Mouse (Mus musculus) gastrocnemius, postnatal 10 days (tissue): ENCODE data around the gene Clcf1. TPM values are rescaled to one million over a fixed set of nuclear protein-coding genes. Genes with fewer than 3 reads are reported as not detected.

Source experiments
- DNase-seq: peaks from one replicate; pipeline ENCODE4 v3.0.0; 2021; ENCODE audit warnings: mixed read lengths
- total RNA-seq, 2 experiments: library from RNA; stranded (reverse); gene quantifications; 2 replicates each; pipeline ENCODE4 v1.2.3; 2021

Gene Clcf1
- total RNA-seq, 2 experiments from 2014 or later = 0.47 to 2.2 TPM

DNA sequence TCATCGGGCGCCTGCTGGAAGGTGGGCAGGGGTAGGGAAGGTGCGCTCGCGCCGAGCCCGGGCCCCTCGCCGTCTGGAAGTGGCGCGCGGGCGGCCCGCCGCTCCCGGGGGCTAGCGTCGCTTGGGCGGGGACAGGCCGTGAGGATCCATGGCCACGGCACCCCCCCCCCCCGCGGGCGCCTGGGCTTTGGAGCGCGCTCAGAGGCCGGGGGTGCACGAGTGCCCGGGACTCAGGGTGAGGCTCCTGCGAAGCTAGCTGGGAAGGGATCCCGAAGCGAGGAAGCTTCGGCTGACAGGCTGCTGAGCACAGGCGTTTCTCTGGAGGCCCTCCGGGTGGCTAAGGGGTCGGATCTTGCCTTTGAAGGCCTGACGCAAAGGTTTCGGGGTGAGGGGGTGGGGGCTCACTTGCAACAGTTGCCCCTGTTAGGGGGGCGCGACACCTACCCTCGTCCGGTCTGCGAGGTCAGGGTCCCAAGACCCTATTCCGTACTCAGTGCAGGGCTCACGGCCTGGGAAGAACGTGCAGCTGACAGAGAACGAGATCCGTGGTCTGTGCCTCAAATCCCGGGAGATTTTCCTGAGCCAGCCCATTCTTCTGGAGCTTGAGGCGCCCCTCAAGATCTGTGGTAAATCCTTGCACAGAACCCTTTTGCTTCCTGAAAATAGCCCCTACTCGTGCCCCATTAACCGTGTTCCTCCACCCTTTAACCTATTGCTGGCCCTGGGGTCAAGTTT lies 21.6 kb upstream of the Clcf1 start:
- DNase-seq = no peak

GRCm38 (mm10) chr19:4193129-4193528 lies 20.9 kb upstream of the Clcf1 start:
- DNase-seq = no peak

GRCm38 (mm10) chr19:4194021-4194724 lies 19.9 kb upstream of the Clcf1 start:
- DNase-seq = no peak

- no peak for DNase-seq
Observed at GRCm38 (mm10) chr19:4194776-4195650, 19.0 kb upstream of the Clcf1 start.

DNA sequence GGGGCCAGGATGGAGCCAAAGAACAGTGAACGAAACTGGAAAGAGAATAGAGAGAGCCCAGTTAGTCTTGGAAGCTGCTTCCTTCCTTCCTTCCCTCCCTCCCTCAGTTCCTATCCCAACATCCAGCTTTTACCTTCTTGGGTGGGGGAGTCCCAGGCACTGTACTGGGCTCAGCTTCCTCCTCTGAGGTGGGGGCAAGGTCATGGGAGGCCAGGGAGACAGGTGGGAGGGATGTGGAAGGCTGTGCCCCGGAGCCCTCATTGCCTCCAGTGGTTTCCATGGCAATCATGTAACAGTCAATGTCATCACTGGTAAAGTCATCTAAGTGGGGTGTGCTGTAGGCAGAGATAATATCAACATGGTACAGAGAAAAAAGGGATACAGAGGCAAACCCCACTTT lies 18.0 kb upstream of the Clcf1 start:
- DNase-seq = no peak

DNA sequence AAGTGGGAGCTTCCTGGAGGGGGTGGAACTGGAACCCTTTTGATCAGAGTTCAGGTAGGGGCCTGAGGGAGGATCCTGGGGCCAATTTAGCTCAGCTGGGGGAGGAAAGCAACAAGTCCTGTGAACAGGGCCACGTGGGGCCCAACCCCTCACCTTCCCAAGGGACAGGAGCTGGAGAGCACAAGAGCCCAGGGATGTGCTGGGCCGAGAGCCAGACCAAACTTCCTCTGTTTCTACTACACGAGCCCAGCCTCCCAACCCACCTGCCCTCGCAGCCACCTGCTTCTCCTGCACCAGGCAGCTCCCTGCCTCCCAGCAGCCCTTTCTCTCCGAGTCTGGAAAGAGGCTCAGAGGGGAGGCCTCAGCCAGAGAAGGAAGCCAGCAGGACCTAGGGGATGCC lies 17.5 kb upstream of the Clcf1 start:
- no peak for DNase-seq

- no peak for DNase-seq
Observed at GRCm38 (mm10) chr19:4197180-4197579, 16.9 kb upstream of the Clcf1 start.

- DNase-seq = peak; percentile 95
Observed at GRCm38 (mm10) chr19:4201291-4201909, 12.6 kb upstream of the Clcf1 start, which contains the start of gene Rad9a. Rad9a (minus strand) TSS chr19:4201662.

DNA sequence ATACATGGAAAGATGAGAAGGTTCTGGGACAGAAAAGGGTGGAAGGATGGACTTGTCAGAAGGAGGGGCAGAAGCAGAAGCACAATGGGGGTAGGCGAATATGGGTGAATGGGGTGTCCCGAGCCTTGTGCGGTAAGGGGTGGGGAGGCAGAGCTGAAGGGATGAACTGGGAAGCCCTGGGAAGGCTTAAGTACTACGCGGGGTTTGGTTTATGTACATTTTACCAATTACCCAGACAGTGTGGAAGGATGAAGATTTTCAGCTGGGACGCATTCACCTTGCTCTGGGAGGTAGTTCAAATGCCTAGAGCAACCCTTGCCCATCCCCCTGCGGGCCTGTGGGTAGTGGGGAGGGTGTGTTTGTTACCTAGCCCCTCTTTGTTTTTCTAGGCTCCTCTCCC lies 11.9 kb upstream of the Clcf1 start:
- DNase-seq = no peak

DNA sequence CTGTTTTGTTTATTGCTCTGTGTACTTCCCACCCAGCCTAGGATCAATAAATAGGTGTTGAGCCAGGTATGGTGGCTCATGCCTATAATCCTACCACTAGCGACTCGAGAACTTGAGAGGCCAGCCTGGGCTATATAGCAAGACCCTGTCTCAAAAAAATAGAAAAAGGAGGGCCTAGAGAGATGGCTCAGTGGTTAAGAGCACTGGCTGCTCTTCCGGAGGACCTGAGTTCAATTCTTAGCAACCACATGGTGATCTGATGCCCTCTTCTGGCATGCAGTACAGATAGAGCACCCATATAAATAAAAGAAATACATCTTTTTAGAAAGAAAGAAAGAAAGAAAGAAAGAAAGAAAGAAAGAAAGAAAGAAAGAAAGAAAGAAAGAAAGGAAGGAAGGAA lies 10.9 kb upstream of the Clcf1 start:
- no peak for DNase-seq

- no peak for DNase-seq
Observed at GRCm38 (mm10) chr19:4203604-4204326, 10.3 kb upstream of the Clcf1 start.

DNA sequence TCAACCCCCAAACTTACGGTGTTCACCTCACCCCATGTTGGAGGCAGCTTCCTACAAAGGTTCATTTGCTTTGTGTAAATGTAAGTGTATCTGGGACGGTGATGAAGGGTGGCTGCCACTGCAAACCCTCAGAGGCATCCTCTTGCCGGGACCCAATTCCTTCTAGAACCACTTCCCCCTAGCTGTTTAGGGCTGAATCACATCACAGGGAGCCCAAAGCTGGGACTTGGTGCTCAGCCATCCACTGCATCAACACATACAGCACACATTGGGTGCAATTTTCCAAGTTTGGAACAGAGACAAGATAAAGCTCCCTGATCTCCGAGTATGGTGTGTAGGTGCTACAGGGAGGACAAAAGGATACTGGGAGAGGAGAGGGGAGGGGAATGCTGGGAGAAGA lies 9.1 kb upstream of the Clcf1 start:
- DNase-seq = no peak

DNA sequence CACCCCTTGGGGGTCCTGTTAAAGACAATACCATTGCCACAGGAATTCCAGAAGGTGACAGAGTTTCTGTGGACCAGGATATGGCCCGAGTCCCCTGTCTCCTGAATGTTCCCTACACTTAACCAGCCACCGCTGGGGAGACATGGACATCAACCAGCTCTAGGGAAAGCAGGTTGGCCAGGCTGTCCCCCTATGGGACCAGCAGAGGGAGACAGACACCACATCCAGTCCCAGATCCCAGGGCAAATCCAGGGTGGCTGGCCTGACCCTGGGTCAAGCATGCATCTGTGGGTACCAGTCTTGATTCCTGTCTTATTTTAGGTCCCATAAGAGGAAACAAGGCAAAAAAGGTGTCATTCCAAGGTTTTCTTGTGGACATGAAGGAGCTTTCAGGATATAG lies 7.1 kb upstream of the Clcf1 start:
- peak; percentile 62 for DNase-seq

- no peak for DNase-seq
Observed at GRCm38 (mm10) chr19:4208563-4208962, 5.5 kb upstream of the Clcf1 start.

- no peak for DNase-seq
Observed at GRCm38 (mm10) chr19:4211891-4212588, 2.0 kb upstream of the Clcf1 start.

GRCm38 (mm10) chr19:4213524-4213974 lies 489 bp upstream of the Clcf1 start:
- no peak for DNase-seq

GRCm38 (mm10) chr19:4214771-4215450 lies 873 bp downstream of the Clcf1 start:
- peak; percentile 44 for DNase-seq

- no peak for DNase-seq
Observed at GRCm38 (mm10) chr19:4215451-4215840, 1.4 kb downstream of the Clcf1 start.

DNA sequence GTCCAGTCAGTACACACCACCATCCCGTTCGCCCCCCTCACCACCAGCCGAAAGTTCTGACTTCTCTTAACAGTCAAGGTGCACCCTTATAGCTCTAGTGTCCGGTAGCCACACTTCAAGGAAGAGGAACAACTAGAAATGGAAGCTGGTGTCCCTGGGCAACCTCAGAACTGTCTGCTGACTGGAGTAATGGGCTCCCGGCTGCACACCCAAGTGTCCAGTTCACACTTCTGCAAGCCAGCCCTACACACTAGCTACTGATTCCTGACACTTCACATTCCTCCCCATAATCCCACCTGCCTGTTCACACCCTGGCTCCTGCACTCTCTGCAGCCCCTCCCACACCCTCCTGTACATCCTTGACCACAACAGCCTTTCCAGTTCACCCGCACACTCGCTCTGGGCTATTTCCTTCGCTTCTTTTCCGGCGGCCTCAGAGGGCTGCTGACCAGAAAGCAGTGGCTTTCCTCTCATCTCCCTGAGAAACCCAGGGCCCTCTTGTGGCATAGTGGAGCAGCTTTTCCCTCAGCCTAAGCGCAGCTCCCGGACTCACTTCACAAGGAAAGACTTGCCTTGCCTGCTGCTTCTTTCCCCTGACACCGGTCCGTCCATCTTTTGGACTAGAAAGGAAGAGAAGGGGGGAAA lies 2.1 kb downstream of the Clcf1 start:
- no peak for DNase-seq

- no peak for DNase-seq
Observed at GRCm38 (mm10) chr19:4217140-4217539, 3.1 kb downstream of the Clcf1 start.
